Mouse (Mus musculus) brain, embryonic 18.5 days (tissue): ENCODE data around the gene Pacrg.

Source experiments
- DNase-seq: peaks from one replicate; pipeline ENCODE4 v3.0.0-alpha.2; 2012; ENCODE audit warnings: low read depth, low spot score

Pacrg gene

GRCm38 (mm10) chr17:10497781-10498420 is 342.2 kb downstream of the Pacrg start:
- DNase-seq: no peak

- DNase-seq: no peak
Measured at GRCm38 (mm10) chr17:10496066-10496465, 344.0 kb downstream of the Pacrg start.

GRCm38 (mm10) chr17:10495588-10495987 is 344.5 kb downstream of the Pacrg start:
- DNase-seq: no peak

- DNase-seq: no peak
Measured at GRCm38 (mm10) chr17:10493124-10493523, 347.0 kb downstream of the Pacrg start.

- no peak for DNase-seq
Measured at GRCm38 (mm10) chr17:10490374-10491169, 349.5 kb downstream of the Pacrg start.

GRCm38 (mm10) chr17:10488873-10489272 is 351.2 kb downstream of the Pacrg start:
- no peak for DNase-seq

GRCm38 (mm10) chr17:10483945-10484546 is 356.1 kb downstream of the Pacrg start:
- DNase-seq: no peak

- no peak for DNase-seq
Measured at GRCm38 (mm10) chr17:10481081-10481480, 359.0 kb downstream of the Pacrg start.

- no peak for DNase-seq
Measured at GRCm38 (mm10) chr17:10479020-10479707, 360.9 kb downstream of the Pacrg start.

GRCm38 (mm10) chr17:10478377-10478776 is 361.7 kb downstream of the Pacrg start:
- no peak for DNase-seq

- no peak for DNase-seq
Measured at GRCm38 (mm10) chr17:10476807-10477206, 363.3 kb downstream of the Pacrg start.

- DNase-seq: peak; percentile 46
Measured at GRCm38 (mm10) chr17:10474972-10475371, 365.1 kb downstream of the Pacrg start.

GRCm38 (mm10) chr17:10473826-10474384 is 366.2 kb downstream of the Pacrg start:
- no peak for DNase-seq

GRCm38 (mm10) chr17:10473175-10473574 is 366.9 kb downstream of the Pacrg start:
- no peak for DNase-seq

GRCm38 (mm10) chr17:10469874-10470568 is 370.1 kb downstream of the Pacrg start:
- no peak for DNase-seq

- no peak for DNase-seq
Measured at GRCm38 (mm10) chr17:10467102-10467501, 373.0 kb downstream of the Pacrg start.

- no peak for DNase-seq
Measured at GRCm38 (mm10) chr17:10465467-10465866, 374.6 kb downstream of the Pacrg start.

GRCm38 (mm10) chr17:10464700-10465099 is 375.4 kb downstream of the Pacrg start:
- DNase-seq: no peak

GRCm38 (mm10) chr17:10463626-10464025 is 376.5 kb downstream of the Pacrg start:
- DNase-seq: no peak

- DNase-seq: no peak
Measured at GRCm38 (mm10) chr17:10460916-10461315, 379.2 kb downstream of the Pacrg start.

GRCm38 (mm10) chr17:10458743-10459142 is 381.4 kb downstream of the Pacrg start:
- no peak for DNase-seq
